Mouse (Mus musculus) midbrain, embryonic 11.5 days (tissue): ENCODE measurements around the gene 0610009B22Rik. TPM values are rescaled to one million over a fixed set of nuclear protein-coding genes. Genes with fewer than 3 reads are reported as not detected.

ENCODE experiments used
- ATAC-seq: fragments of 200-750 bp; cut with Nextera tagmentation; 2 replicates; pipeline ENCODE4 v1.8.0; 2017; ENCODE audit warnings: moderate TSS enrichment, moderate library complexity; ENCODE audit not compliant: low FRiP score
- DNase-seq: peaks from one replicate; pipeline ENCODE4 v3.0.0; 2015; ENCODE audit warnings: low spot score; ENCODE audit errors: missing footprints
- H3K27ac ChIP-seq: fragments of 300-500 bp; sonication (generic); 2 replicates; pipeline ENCODE4 v1.5.1; 2014; ENCODE audit warnings: low read depth, low read length
- H3K27me3 ChIP-seq: fragments of 300-500 bp; sonication (generic); 2 replicates; pipeline ENCODE4 v1.6.1; 2014; ENCODE audit warnings: mild to moderate bottlenecking, low read length, moderate library complexity, mixed read lengths; ENCODE audit not compliant: control insufficient read depth, insufficient read depth
- H3K36me3 ChIP-seq: fragments of 300-500 bp; sonication (generic); 2 replicates; pipeline ENCODE4 v1.6.1; 2014; ENCODE audit warnings: mild to moderate bottlenecking, low read length, moderate library complexity, mixed read lengths; ENCODE audit not compliant: control insufficient read depth, insufficient read depth
- H3K4me1 ChIP-seq: fragments of 300-500 bp; sonication (generic); 2 replicates; pipeline ENCODE4 v1.6.1; 2014; ENCODE audit warnings: low read length; ENCODE audit not compliant: control insufficient read depth, insufficient read depth
- H3K4me2 ChIP-seq: fragments of 300-500 bp; sonication (generic); 2 replicates; pipeline ENCODE4 v1.6.1; 2014; ENCODE audit warnings: mild to moderate bottlenecking, moderate library complexity
- H3K4me3 ChIP-seq: fragments of 300-500 bp; sonication (generic); 2 replicates; pipeline ENCODE4 v1.5.1; 2014; ENCODE audit warnings: low read depth, low read length
- H3K9ac ChIP-seq: fragments of 300-500 bp; sonication (generic); 2 replicates; pipeline ENCODE4 v1.6.1; 2014; ENCODE audit warnings: low read length
- H3K9me3 ChIP-seq: fragments of 300-500 bp; sonication (generic); 2 replicates; pipeline ENCODE4 v1.6.1; 2016; ENCODE audit warnings: low read length; ENCODE audit not compliant: control insufficient read depth
- WGBS: fragments of 180-500 bp; shearing (Covaris S2); extraction: QIAGEN DNeasy Blood & Tissue Kit; methylation state at CpG from one replicate; pipeline ENCODE4 v1.1.7; 2014; 5-methylcytosine and 5-hydroxymethylcytosine counted together
- polyA plus RNA-seq: library from polyadenylated mRNA; unstranded; fragments of >200 nt; fragmentation: Nextera tagmentation; extraction: Ambion mirVana; gene quantifications from 2 replicates; pipeline ENCODE4 v1.2.1, GENCODE M21; 2014

0610009B22Rik gene
- polyA plus RNA-seq, 1 experiment from 2014 or later = 98.9 TPM

DNA sequence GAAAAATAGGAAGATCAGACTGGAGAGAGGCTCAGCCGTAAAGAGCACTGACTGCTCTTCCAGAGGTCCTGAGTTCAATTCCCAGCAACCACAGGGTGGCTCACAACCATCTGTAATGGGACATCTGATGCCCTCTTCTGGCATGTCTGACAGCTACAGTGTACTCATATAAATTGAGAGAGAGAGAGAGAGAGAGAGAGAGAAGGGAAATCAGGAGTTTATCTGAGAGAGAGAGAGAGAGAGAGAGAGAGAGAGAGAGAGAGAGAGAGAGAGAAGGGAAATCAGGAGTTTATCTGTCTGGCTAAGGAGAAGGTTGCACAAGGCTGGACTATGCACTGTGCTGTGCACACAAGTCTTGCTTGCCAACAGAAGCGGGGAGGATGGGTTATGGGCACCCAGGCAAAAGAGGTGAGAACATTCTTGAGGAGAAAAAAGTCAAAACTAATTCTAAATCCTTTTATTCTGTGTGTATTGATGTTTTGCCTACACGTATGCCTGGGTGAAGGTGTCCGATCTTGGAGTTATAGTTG lies 35.7 kb downstream of the 0610009B22Rik start:
- H3K4me3 ChIP-seq = no peak overlapping the region
- ATAC-seq = no peak
- H3K27me3 ChIP-seq = peaks cover 10% of the 10 kb centered on the region
- H3K4me2 ChIP-seq = no peak overlapping the region
- H3K4me1 ChIP-seq = peaks cover 30% of the 10 kb centered on the region
- no peak overlapping the region for H3K27ac ChIP-seq
- no peak overlapping the region for H3K9ac ChIP-seq
- no peaks in the 10 kb centered on the region for H3K36me3 ChIP-seq
- no peaks in the 10 kb centered on the region for H3K9me3 ChIP-seq
- no peak for DNase-seq
- 88% methylated on average over 4 of the region's 4 CpGs for WGBS

DNA sequence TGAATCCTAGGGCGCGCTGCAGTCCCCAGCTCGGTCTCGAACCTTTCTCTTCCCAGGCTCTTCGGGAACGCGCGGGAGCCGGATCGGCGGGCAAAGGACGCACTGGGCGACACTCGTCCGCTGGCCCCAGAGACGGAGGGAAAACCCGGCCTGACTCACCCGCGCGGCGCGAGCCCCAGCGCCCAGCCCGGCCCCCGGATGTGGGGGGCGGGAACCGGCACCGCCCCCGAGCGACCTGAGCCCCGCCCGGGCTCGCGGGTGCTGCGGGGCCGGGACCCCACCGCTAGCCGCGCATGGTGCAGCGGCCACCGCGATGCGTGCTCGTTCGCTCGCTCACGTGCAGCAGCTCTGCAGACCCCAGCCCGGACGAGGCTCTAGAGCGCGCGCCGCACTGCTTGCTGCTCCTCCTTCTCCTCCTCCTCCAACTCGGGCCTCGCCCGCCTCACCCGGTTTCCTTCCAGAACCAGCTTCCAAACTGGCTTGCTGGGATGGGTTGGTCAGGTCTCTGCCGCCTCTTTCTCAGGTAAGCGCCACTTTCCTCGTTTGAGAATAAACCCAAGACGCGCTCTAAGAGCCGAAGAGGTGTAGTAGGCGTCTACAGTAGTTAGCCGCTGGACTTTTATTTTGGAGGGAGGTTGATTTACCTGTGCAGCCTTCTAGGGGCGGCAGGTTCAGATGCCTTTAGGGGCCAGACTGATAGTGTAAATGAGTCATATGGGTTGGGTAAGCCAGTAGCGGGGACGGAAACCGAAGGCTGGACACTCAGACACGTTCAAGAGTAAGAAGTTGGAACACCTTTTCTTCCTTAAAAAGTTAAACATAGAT lies 37.8 kb downstream of the 0610009B22Rik start, which contains the start of the genes N4bp3 and D930048N14Rik:
Gene N4bp3, minus strand, starts transcription at position 152 of the 825 bp plus-strand sequence.
Gene D930048N14Rik, plus strand, starts transcription at position 264 of the 825 bp plus-strand sequence.
- peak; percentile 94 for DNase-seq
- Histone ChIP-seq H3K4me2 (peak within 1 kb of the TSS; percentile 94), H3K9me3 (no peaks in the 10 kb centered on the region), H3K27me3 (peaks cover 10% of the 10 kb centered on the region), H3K4me3 (peak within 1 kb of the TSS; percentile 53), H3K4me1 (peaks cover 34% of the 10 kb centered on the region), H3K36me3 (no peaks in the 10 kb centered on the region), H3K9ac (peak within 1 kb of the TSS; percentile 74), H3K27ac (no peak within 1 kb of the TSS)
- ATAC-seq = peak; percentile 66
- WGBS = 1% methylated on average over 54 of the region's 70 CpGs

DNA sequence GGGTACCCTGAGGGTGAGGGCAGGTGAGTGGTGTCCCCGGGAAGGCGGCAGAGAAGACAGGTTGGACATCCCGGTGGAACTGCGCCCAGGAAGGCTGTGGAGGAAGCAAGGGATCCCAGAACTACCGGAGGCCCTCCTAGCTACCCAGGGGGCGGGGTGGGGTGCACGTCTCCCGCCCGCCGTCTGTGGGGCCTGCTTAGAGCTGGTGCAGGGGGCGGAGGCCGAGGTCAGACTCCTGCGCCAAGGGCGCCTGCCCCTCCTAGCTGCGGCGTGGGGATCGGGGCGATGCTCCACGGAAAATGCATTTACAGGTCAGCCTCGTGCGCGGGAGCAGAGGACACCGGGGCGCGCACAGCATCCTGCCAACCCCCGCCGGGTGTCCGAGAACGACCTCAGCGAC lies 38.4 kb downstream of the 0610009B22Rik start:
- peaks cover 34% of the 10 kb centered on the region for H3K4me1 ChIP-seq
- DNase-seq = peak; percentile 90
- H3K36me3 ChIP-seq = no peaks in the 10 kb centered on the region
- H3K27me3 ChIP-seq = peaks cover 10% of the 10 kb centered on the region
- H3K9me3 ChIP-seq = no peaks in the 10 kb centered on the region
- no peak overlapping the region for H3K27ac ChIP-seq
- H3K4me2 ChIP-seq = peak overlapping the region; percentile 94
- peak; percentile 15; the same call in 1 of the 2 replicates for ATAC-seq
- peak overlapping the region; percentile 74 for H3K9ac ChIP-seq
- peak overlapping the region; percentile 53 for H3K4me3 ChIP-seq
- WGBS = 1% methylated on average over 29 of the region's 30 CpGs

DNA sequence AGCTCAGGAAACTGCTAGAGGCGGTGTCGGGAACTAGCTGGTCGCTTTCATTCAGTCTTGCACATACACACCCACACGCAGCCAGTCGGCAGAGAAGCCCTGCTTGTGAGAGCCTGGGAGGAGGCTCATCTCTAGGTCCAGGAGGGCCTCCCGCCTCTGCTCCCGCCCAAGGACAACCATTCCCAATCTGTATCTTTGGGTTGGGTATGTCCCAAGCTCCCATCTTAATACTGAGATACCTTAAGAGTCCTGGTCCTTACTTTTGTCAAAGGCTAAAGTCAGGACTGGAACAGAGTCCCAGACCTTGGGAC lies 38.8 kb downstream of the 0610009B22Rik start:
- Histone ChIP-seq H3K36me3 (no peaks in the 10 kb centered on the region), H3K4me1 (peaks cover 34% of the 10 kb centered on the region), H3K4me2 (peak overlapping the region; percentile 94), H3K9ac (peak overlapping the region; percentile 74), H3K27ac (no peak overlapping the region), H3K4me3 (peak overlapping the region; percentile 53), H3K27me3 (peaks cover 10% of the 10 kb centered on the region), H3K9me3 (no peaks in the 10 kb centered on the region)
- ATAC-seq = no peak
- no peak for DNase-seq
- WGBS = 2% methylated on average over 7 of the region's 7 CpGs

DNA sequence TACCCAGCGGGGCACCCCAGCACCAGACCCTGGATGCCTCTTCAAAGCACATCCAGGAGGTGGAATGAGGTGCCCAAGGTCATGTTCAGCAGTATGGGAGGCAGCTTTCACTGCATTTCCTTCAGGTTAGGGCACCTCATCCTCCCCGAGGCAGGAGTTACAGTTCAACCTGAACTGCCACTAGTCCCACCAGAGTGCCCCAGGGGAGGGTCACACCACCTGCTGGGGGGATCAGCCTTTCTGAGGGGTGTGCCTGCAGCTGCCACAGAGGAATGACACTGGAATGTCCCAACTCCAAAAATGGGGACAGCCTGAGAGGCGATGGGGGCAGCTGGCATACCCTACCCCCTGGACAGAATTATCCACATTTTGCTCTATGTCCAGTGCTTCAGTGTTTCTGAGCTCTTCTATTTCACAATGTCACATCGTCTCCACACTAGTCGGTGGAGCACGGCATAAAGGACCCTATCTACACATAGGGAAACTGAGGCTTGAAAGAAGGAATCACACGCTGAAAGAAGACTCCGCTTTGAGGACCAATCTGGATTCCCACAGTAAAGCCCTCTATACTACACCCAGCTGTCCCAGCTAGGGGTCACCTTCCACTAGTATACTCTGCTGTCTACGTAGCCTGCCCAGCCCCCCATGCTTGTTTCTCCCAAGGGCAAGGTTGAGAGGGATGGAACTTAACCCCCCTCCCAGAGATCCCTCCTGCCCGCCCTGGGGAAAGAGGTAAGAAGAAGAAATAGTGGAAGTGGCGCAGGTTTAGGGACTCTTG lies 39.4 kb downstream of the 0610009B22Rik start:
- Histone ChIP-seq H3K9ac (peak overlapping the region; percentile 74), H3K9me3 (no peaks in the 10 kb centered on the region), H3K4me1 (peaks cover 34% of the 10 kb centered on the region), H3K27me3 (peaks cover 10% of the 10 kb centered on the region), H3K27ac (peak overlapping the region; percentile 35; the same call in 1 of the 2 replicates), H3K36me3 (no peaks in the 10 kb centered on the region), H3K4me2 (peak overlapping the region; percentile 94), H3K4me3 (peak overlapping the region; percentile 53)
- WGBS = 14% methylated on average over 11 of the region's 11 CpGs
- DNase-seq (peak; percentile 92), ATAC-seq (peak; percentile 10; the same call in 1 of the 2 replicates)

DNA sequence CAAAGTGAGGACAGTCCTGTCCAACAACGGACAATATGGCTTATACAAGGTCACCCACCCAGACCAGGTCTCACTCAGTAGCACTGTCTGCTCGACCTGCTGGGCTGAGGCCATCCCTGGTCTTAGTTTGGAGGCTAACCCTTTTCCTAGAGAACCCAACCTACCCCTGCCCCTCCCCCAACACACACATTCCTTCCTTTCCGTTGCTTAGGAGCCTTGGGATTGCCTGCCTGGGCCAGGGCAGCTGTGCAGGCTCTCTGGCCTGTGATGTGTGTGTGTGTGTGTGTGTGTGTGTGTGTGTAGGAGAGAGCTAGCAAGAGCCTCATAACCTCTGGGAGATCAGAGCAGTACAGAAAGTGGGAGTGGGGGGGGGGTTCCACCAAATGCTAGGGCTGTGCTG lies 40.1 kb downstream of the 0610009B22Rik start:
- H3K4me1 ChIP-seq = peaks cover 34% of the 10 kb centered on the region

DNA sequence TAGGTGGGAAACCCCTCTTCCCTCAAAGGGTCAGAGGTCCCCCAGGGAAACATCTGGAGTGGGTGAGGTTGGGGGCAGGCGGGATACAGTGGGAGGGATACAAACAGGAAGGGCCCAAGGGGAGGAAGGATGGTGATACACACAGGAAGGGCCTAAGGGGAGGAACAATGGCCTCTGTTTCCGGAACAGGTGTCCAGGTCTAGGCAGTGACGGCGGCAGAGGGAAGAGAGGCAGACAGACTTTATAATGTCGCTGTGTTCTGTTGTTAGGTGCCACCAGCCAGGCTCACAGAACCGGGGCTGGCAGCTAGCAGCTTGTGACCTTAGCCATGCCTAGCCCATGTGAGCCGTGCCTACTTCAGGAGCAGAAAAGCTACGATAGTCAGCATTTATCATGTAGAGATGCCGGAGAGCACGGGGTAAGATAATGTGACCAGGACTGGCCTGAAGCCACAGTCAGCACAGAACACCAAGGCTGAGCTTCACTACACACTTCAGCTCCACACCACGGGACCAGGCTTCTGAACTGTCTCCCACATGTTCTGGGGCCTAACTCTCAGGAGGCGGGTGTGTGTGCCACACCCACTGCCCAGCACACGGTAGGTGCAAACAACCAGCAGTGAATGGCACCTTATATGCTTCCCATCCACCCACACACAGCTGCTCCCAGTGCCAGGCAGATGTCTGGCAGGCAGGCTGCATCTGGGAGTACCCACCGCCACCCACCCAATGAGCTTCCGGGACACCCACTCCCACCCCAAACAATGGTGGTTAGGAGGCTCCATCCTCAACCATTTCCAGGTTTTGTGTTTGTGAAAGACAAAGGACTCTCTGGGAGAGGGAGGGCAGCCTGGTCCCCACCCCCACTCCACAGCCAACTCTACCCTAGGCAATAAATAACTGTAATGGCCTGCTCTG lies 41.7 kb downstream of the 0610009B22Rik start:
- DNase-seq (no peak), ATAC-seq (no peak)
- H3K27me3 ChIP-seq = peaks cover 10% of the 10 kb centered on the region
- H3K9me3 ChIP-seq = no peaks in the 10 kb centered on the region
- no peak overlapping the region for H3K9ac ChIP-seq
- H3K4me1 ChIP-seq = peaks cover 34% of the 10 kb centered on the region
- WGBS = 85% methylated on average over 15 of the region's 15 CpGs
- H3K4me2 ChIP-seq = no peak overlapping the region
- H3K27ac ChIP-seq = no peak overlapping the region
- H3K4me3 ChIP-seq = no peak overlapping the region
- no peaks in the 10 kb centered on the region for H3K36me3 ChIP-seq

More for the DNA sequence above, 40.1 kb downstream of the 0610009B22Rik start:
- DNase-seq (peak; percentile 96), ATAC-seq (peak; percentile 77)
- Histone ChIP-seq H3K27ac (peak overlapping the region; percentile 35; the same call in 1 of the 2 replicates), H3K4me3 (no peak overlapping the region), H3K9me3 (no peaks in the 10 kb centered on the region), H3K9ac (peak overlapping the region; percentile 74), H3K36me3 (no peaks in the 10 kb centered on the region), H3K27me3 (peaks cover 10% of the 10 kb centered on the region), H3K4me2 (peak overlapping the region; percentile 94)
- WGBS = 12% methylated on average over 3 of the region's 3 CpGs

DNA sequence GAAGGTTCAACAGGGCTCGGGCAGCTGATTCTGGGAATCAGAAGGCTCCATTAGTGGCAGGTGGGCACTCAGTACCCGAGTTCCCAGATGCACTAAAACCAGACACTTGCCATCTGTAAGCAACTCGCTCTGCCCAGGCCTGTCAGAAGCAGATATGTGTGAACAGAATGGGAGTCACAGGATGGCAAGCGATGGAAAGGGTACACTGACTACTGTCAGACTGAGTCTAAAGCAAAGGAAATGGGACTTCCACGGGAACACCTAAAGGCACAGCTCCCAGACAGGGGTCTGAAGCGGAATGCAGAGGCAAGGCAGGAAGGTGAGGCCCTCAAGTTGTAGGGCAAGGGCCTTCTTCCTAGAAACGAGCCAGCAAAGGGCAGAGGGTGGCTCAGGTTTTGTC lies 42.4 kb downstream of the 0610009B22Rik start:
- Histone ChIP-seq H3K4me1 (peaks cover 34% of the 10 kb centered on the region), H3K9me3 (no peaks in the 10 kb centered on the region), H3K9ac (no peak overlapping the region), H3K36me3 (no peaks in the 10 kb centered on the region), H3K4me2 (no peak overlapping the region), H3K27me3 (peaks cover 10% of the 10 kb centered on the region), H3K27ac (no peak overlapping the region), H3K4me3 (no peak overlapping the region)
- ATAC-seq = no peak
- DNase-seq = no peak
- 87% methylated on average over 7 of the region's 7 CpGs for WGBS
